Mouse (Mus musculus): Measurements from ENCODE around the gene Cnn3. TPM values are rescaled to one million over a fixed set of nuclear protein-coding genes. Genes with fewer than 3 reads are reported as not detected.

Gene Cnn3
- total RNA-seq, 2 experiments from 2014 or later: 24.6 to 34.5 TPM

GRCm38 (mm10) chr3:121446454-121446853 is 20.2 kb downstream of the Cnn3 start:
- ATAC-seq (replicated peaks; ENCODE audit: poor library complexity, severe bottlenecking): no peak

GRCm38 (mm10) chr3:121448029-121448468 is 21.8 kb downstream of the Cnn3 start:
- no peak for ATAC-seq (replicated peaks; ENCODE audit: poor library complexity, severe bottlenecking)

GRCm38 (mm10) chr3:121448606-121449005 is 22.3 kb downstream of the Cnn3 start:
- no peak for ATAC-seq (replicated peaks; ENCODE audit: poor library complexity, severe bottlenecking)

- peak; percentile 77 for ATAC-seq (replicated peaks; ENCODE audit: poor library complexity, severe bottlenecking)
Observed at GRCm38 (mm10) chr3:121449527-121449926, 23.2 kb downstream of the Cnn3 start.

- no peak for ATAC-seq (replicated peaks; ENCODE audit: poor library complexity, severe bottlenecking)
Observed at GRCm38 (mm10) chr3:121451404-121451803, 25.1 kb downstream of the Cnn3 start.

GRCm38 (mm10) chr3:121458545-121459492 is 32.5 kb downstream of the Cnn3 start:
- ATAC-seq (replicated peaks; ENCODE audit: poor library complexity, severe bottlenecking): peak; percentile 42; the same call in 1 of the 2 replicates

- peak; percentile 52 for ATAC-seq (replicated peaks; ENCODE audit: poor library complexity, severe bottlenecking)
Observed at GRCm38 (mm10) chr3:121460473-121461193, 34.3 kb downstream of the Cnn3 start.

GRCm38 (mm10) chr3:121461477-121461876 is 35.2 kb downstream of the Cnn3 start:
- no peak for ATAC-seq (replicated peaks; ENCODE audit: poor library complexity, severe bottlenecking)

GRCm38 (mm10) chr3:121462782-121463181 is 36.5 kb downstream of the Cnn3 start:
- ATAC-seq (replicated peaks; ENCODE audit: poor library complexity, severe bottlenecking): no peak

- no peak for ATAC-seq (replicated peaks; ENCODE audit: poor library complexity, severe bottlenecking)
Observed at GRCm38 (mm10) chr3:121464733-121465305, 38.5 kb downstream of the Cnn3 start.

GRCm38 (mm10) chr3:121465795-121466194 is 39.5 kb downstream of the Cnn3 start:
- no peak for ATAC-seq (replicated peaks; ENCODE audit: poor library complexity, severe bottlenecking)

GRCm38 (mm10) chr3:121467094-121467552 is 40.8 kb downstream of the Cnn3 start:
- peak; percentile 76 for ATAC-seq (replicated peaks; ENCODE audit: poor library complexity, severe bottlenecking)

- no peak for ATAC-seq (replicated peaks; ENCODE audit: poor library complexity, severe bottlenecking)
Observed at GRCm38 (mm10) chr3:121468136-121468535, 41.8 kb downstream of the Cnn3 start.

- peak; percentile 31; the same call in 1 of the 2 replicates for ATAC-seq (replicated peaks; ENCODE audit: poor library complexity, severe bottlenecking)
Observed at GRCm38 (mm10) chr3:121469185-121469975, 43.1 kb downstream of the Cnn3 start.

- ATAC-seq (replicated peaks; ENCODE audit: poor library complexity, severe bottlenecking): no peak
Observed at GRCm38 (mm10) chr3:121471703-121472102, 45.4 kb downstream of the Cnn3 start.

GRCm38 (mm10) chr3:121474738-121475137 is 48.4 kb downstream of the Cnn3 start:
- peak; percentile 68 for ATAC-seq (replicated peaks; ENCODE audit: poor library complexity, severe bottlenecking)

GRCm38 (mm10) chr3:121480030-121480960 is 54.0 kb downstream of the Cnn3 start:
- no peak for ATAC-seq (replicated peaks; ENCODE audit: poor library complexity, severe bottlenecking)

- no peak for ATAC-seq (replicated peaks; ENCODE audit: poor library complexity, severe bottlenecking)
Observed at GRCm38 (mm10) chr3:121480961-121481436, 54.7 kb downstream of the Cnn3 start.

- no peak; the same call in 1 of the 2 replicates for ATAC-seq (replicated peaks; ENCODE audit: poor library complexity, severe bottlenecking)
Observed at GRCm38 (mm10) chr3:121481564-121481963, 55.3 kb downstream of the Cnn3 start.
